Comparison of ENCODE assay signal across 14 mouse cellular contexts in genomic region chr7:35021365-35021764, GRCm38 (mm10). TPM values are rescaled to one million over a fixed set of nuclear protein-coding genes. Genes with fewer than 3 reads are reported as not detected.
DNase-seq lines count a peak whose midpoint lies in the region.
"Had no signal": no experiment of that assay in that cellular context is flagged by ENCODE, and none has a peak within 500 bp of the region (broad histone marks: within the 10 kb centered on the region; RNA-seq: fewer than 3 reads in every experiment).

No protein-coding gene starts in this region.

- intact Hi-C loops in left cerebral cortex, postnatal 14 days (cut with DNase I), result no loop called here

- DNase-seq in gastrocnemius, postnatal 25 days, result peak; percentile 50
- no peak for DNase-seq in gastrocnemius, postnatal 10 days
- DNase-seq in left cerebral cortex, postnatal 14 days (ENCODE audit: low spot score in 2 of 2), result peak; percentile 34 to 52
- no peak for DNase-seq in left cerebral cortex, adult 9 months (ENCODE audit: low spot score in 2 of 2)
- DNase-seq in urinary bladder, postnatal 14 days (ENCODE audit: low spot score), result peak; percentile 50
- DNase-seq in urinary bladder, adult 2 months (ENCODE audit: low spot score), result no peak
- no peak for DNase-seq in kidney, adult 8-10 months
- DNase-seq: adrenal gland, postnatal 10 days; cerebellum, adult 11 months; cerebellum, adult 9-10 months; cerebellum, postnatal 36 days; kidney, postnatal 25 days; lung, embryonic 14.5 days; lung, postnatal 14 days had no signal

RNA-seq across cellular contexts. Expression of gene Cebpg, which starts 35.0 kb away (rescaled TPM):
- total RNA-seq in gastrocnemius, postnatal 25 days (2021), result 10 to 100 TPM; 31.7 to 35.8 TPM
- 10 to 100 TPM; 19.7 to 25.9 TPM for total RNA-seq in gastrocnemius, postnatal 10 days (2021)
- total RNA-seq in left cerebral cortex, postnatal 14 days (2021), result 10 to 100 TPM; 27.0 to 31.4 TPM
- 27.0 and 30.3 TPM in 2 replicates for polyA plus RNA-seq in urinary bladder, adult 2 months (2012; rRNA removed)

Comparison
In these comparisons a context has a peak if more than half of its experiments do, and no peak if none do; other contexts are left out.
1. DNase-seq: peak in gastrocnemius, postnatal 25 days (single experiment), left cerebral cortex, postnatal 14 days (2 of 2) and urinary bladder, postnatal 14 days (single experiment); none in gastrocnemius, postnatal 10 days (single experiment), left cerebral cortex, adult 9 months (0 of 2), urinary bladder, adult 2 months (single experiment) and kidney, adult 8-10 months (0 of 2).